Mouse (Mus musculus) megakaryocyte, embryonic 14.5 days (primary cell): ENCODE data around the gene Vps39.

Experiments
- FLI1 ChIP-seq: IDR thresholded peaks from 2 replicates; pipeline ENCODE4 v1.6.1; 2012; ENCODE audit warnings: low read length, inconsistent platforms, mixed read lengths
- GATA1 ChIP-seq: IDR thresholded peaks from 3 replicates; pipeline ENCODE4 v1.6.1; 2012; ENCODE audit warnings: mixed read lengths, low read length, inconsistent platforms, borderline replicate concordance

DNA sequence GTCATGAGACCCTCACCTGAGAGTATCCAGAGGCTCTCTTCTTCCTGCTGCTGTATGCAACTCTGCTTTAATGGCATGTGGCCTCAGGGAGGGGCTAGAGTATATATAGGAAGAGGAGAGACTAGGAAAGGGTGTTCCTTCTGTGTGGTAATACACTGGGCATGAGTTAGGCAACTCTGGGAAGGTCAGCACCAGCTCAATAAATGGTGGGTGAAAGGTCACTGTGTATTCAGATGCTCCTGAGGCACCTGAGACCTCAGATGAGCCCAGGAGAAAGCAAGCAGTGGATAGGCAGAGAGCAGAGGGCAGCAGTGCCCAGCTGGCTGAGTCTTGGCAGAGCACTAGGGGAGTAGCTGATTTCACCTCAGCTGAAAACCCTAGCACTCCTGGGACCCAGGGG, 68.2 kb downstream of the Vps39 start:
- TF ChIP-seq GATA1 (no peak), FLI1 (no peak)
